Mouse (Mus musculus): ENCODE measurements around the gene Col15a1.
A peak's percentile ranks its signal among the peaks of the same experiment; 100 is the strongest.

Gene Col15a1

DNA sequence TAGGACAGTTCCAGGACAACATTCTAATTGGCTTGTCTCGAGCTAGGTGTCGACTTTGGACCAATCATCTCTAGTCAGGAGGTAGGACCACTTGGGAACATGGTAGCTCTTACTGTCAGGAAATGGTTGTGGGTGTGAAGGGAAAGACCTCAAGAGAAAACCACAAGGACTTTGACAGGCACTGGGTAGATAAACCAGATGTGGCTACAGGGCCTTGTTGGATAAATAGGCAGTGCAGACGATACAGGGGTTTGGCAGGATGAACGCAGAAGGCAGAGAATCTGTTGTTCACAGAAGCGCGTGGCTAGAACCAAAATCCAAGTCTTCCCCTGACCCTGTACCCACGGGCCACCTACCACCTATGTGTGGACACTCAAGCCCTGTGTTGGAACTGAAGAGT is 94.6 kb downstream of the Col15a1 start:
- DNase-seq (ENCODE audit: extremely low read depth, low read depth) = peak; percentile 79

DNA sequence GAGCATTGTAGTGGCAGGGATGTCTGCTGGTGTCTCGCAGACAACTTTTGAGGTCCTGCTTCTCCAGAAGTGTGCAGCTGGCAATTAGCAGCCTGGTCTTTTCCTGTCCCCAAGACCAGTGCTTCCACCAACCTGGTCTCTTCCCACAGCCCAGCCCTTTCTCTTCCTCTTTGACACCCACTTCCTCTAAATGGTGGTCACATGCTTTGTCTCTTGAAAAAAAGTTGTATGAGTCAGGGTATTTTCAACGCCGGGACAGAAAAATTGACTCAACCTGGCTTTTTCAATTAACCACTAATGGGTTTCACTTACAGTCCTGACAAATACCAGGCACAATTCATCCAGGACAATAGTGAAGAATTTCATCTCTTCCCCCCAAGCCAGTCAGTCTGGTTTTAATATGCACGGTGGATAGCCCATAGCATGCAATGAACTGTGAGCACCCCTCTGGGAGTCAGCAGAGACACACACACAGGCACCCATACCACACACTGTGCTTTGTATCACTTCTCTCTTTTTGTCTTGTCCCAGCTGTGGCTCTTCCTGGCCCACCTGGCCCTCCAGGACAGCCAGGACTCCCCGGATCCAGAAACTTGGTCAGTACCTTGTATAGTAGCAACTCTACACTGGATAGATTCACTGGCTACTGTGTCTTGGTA is 95.5 kb downstream of the Col15a1 start:
- peak; percentile 81 for DNase-seq (ENCODE audit: extremely low read depth, low read depth)

DNA sequence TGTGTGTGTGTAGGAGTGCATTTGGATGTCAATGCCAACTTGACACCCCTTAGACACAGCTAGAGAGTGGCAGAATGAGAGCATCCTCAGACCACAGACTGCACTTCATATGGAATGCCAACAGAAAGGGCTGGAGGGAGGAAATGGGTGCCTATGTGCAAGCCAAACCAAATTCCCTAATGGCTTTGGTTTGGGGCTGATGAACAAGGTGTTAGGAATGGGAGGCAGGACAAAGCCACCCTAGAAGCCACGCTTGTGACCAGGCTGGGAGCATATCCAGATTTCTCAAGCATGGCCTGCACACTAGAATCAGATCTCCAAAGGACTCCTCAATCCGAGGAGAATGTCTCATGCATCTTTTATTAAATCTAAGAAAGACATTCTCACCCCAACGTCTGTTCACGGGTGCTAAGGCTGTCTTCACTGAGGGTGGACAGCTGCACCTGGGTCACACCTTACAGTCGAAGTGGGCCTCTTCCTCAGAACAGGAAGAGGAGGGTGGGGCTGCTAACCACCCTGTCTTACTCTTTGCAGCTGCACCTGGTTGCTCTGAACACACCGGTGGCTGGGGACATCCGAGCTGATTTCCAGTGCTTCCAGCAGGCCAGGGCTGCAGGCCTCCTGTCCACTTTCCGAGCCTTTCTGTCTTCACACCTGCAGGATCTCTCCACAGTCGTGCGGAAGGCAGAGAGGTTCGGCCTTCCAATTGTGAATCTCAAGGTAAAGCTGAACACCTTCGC is 102.1 kb downstream of the Col15a1 start:
- DNase-seq (ENCODE audit: extremely low read depth, low read depth) = no peak

DNA sequence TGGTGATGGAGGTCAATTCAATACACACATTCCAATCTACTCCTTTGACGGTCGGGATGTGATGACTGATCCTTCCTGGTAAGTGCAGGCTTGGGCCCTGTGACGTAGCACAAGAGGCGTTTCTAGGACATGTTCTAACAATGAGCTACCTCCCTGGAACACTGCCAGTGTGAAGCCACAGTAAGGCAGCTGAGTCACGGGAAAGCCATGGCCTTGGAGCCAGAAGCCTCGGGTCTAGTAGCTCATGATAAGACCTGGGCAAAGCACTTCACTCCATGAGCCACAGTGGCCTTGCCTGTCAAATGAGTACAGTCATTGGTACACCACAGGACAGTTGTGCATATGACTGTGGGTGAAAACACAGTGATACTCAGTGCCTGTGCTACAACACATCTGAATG is 102.9 kb downstream of the Col15a1 start:
- peak; percentile 77 for DNase-seq (ENCODE audit: extremely low read depth, low read depth)

DNA sequence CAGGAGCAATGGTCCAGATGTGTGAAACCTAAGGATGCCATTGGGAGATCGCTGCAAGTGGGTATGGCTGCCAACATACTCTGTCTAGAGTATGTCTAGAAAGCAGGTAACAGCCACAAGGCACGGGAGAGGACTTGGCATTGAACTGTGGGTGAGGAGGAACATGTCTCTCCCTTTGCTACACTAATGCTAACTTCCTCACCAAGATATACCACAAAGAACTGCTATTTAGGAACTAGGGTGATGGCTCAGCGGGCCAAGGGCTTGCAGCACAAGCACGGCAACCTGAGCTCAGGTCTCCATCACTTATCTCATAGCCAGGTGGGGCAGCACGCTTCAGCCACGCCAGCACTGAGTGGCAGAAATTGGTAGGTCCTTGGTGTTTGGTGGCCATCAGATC is 103.5 kb downstream of the Col15a1 start:
- no peak for DNase-seq (ENCODE audit: extremely low read depth, low read depth)

DNA sequence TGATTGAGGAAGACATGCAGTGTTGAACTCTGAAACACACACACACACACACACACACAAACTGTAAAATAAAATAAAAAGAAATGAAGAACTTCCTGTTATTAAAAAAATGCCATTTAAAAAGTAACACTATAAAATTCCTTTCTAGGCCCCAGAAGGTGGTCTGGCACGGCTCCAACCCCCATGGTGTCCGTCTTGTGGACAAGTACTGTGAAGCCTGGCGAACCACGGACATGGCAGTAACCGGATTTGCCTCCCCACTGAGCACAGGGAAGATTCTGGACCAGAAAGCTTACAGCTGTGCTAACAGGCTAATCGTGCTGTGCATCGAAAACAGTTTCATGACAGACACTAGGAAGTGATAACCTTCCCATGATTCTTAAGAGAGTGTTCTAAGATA is 104.0 kb downstream of the Col15a1 start:
- no peak for DNase-seq (ENCODE audit: extremely low read depth, low read depth)

DNA sequence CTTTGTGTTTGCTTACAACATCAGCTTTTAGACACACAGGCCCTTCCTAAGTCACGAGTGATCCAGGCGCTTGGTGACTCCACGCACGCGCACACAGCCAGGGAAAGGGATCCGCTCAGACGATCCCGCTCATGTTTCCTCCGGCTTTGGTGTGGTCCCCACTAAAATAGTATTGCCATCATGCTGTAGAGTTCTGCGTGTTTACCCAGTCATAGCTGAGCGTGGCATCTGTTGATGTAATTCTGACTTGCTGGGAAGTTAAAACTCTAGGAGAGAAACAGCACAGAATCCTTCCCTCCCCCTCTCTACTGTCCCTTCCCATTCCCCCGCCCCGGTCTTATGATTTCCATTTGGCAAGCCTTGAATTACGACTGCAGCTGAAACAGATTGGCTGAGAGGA is 104.7 kb downstream of the Col15a1 start:
- no peak for DNase-seq (ENCODE audit: extremely low read depth, low read depth)

DNA sequence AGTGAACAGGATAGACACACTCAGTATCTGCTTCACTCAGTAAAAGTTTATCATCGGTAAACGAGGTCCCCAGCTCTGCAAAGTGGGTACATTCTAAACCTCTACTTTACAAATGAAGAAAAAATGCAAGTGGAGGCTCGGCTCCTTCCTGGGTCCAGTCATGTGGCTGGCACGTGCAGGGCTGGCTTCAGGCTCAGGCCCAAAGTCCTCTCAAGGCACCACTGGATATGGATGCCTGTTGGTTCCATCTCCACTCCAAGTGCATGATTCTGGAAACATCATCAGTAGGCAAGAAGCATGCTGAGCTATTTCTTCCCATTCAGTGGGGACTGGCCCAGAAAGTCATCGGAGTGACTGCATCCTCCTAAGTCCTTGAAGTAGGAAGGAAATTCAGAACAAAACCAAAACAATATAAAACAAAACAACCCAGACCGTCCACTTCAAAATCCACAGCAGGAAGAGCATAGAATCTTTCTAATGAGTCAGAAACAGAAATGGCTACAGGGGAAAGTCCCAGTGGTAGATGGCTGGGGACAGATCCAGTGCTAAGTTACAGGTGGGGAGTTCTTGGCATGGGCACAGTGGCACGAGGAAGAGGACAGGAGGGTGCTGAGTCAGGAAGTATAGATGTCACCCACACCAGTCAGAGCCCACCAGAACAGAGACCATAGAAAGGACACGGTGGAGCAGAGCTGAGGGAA is 105.9 kb downstream of the Col15a1 start:
- DNase-seq (ENCODE audit: extremely low read depth, low read depth) = no peak

DNA sequence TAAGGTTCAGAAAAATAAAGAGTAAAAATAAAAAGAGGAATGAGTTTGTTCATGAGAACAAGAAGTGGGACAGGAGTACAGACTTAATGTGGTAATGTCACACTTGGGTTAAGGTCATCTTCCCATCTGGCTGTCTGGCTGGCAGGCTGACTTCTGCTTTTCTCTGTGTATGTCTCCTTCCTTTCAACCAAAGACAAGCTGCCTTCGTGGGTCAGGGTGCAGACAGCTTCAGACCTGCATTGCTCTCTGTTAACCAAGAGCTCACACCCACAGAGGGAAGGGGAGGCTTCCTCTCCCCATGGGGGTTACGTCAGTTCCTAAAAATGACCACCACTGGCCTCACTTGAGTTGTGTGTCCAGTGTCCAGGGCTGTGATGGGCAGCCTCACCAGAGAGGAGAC is 107.5 kb downstream of the Col15a1 start:
- DNase-seq (ENCODE audit: extremely low read depth, low read depth) = peak; percentile 63

DNA sequence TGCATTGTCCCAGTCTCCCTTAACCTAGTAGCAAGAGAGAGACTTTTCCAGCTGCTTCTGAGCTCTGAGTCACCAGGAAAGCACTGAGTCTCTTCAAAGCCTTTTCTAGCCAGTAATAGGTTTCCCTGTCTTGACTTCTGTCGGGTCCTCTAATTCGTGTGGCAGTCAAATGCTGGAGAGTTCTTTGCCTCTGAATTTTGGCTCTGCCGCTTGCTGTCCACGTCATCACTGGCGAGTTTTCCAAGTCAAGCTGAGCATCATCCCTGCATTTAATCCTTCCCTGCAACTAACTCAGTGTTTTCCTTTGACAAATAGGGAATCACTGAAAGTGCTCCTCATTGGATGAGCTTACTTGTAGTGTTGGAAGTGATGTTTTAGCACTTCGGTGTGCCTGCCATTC is 108.5 kb downstream of the Col15a1 start:
- DNase-seq (ENCODE audit: extremely low read depth, low read depth) = no peak

DNA sequence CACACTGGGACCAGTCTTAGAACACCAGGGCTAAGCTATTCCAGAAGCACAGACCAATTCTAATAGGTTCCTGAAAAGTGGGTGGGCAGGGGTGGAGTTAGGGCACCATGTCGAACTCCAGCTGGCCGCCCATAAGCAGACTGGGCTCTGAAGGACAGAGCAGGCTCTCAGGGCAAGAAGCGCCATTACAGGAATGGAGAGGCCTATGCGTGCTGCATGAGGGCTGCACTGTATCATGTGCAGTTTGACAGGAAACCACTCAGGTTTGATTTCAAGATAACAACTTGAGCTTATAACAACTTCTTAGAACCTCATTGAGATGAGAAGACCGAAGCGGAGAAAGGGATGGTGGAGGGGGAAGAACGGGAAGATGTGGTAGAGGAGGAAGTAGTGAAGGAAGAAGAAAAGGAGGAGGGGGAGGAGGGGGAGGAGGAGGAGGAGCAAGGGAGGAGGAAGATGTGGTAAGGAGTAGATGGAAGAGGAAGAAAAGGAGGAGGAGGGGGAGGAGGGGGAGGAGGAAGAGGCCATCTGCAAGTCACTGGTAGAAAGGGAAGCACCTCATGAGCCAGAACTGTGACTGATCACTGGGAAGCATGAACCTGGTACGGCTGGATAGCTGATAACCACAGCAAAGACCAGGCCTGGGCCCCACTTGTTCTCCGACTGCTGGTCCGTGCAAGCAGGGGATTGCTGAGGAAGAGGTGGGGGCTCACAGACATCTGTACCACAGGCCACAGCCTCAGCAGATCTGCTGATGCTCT is 111.8 kb downstream of the Col15a1 start:
- DNase-seq (ENCODE audit: extremely low read depth, low read depth) = peak; percentile 72

DNA sequence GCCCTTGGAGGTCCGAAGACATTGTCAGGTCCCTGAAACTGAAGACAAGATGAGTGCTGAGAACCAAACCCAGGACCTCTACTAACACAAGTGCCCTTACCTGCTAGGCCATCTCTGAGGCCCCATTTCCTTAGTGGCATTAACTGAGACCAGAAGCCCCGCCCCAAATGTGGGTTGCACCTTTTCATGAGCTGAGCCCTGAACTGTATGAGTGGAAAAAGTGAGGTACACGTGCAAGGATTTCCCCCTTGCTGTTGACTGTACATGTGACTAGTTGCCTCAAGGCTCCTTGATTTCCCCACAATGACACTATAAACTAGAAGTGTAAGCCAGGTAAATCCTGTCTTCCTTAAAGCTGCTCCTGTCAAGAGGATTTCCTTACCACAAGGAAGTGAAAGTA is 114.4 kb downstream of the Col15a1 start:
- no peak for DNase-seq (ENCODE audit: extremely low read depth, low read depth)

DNA sequence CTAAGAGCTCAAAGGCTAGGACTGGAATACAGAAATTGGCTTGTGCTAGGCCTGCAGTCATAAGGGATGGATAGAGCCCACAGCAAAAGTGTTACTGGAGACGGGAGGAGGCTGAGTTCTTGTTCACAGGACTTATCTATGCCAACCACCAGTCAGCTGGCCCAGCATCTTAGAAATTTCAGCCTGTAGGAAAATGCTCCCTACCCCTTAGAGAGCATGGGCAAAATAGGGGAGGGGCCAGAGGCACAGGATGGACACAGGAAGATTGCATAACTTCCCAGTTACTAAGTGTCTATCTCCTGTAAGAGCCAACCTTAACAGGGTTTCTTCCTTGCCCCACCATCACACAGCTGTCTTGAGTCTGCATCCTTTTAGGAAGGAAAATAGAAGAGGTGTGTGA is 116.2 kb downstream of the Col15a1 start:
- no peak for DNase-seq (ENCODE audit: extremely low read depth, low read depth)

DNA sequence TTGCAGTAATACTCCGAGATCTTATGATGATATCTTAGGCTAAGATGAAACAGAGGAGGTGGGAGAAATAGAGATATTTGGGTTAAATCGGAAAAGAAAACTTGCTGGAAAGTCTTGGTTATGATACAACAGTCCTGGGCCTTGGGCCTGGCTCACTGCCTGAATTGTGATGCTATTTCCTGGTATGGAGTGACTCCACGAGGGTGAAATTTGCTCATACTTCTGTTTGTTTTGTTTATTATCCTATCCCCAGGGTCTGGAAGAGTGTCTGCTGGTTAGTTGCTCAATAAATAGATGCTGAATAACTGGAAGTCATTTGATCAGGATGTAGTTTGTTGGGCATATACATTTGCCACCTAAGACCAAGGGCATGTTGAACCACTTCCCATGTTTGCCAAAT is 119.8 kb downstream of the Col15a1 start:
- DNase-seq (ENCODE audit: extremely low read depth, low read depth) = no peak

DNA sequence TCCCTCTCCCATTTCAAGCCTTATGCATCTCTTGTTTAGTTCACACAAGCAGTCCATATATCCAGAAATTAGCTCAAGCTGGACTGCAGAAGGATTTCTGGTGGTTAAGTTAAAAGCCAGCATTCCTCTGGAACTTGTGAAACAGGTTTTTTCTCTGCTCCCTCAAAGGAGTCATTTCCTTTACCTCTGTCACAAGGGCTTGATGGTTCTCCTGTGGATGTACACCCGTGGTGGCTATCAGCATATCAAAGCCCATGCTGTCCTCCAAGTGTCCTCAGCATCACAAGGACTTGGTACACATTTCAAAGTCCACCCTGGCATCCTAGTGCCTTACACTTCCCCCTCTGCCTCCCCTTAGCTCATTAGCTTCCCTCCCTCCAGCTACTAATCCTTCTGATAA is 121.3 kb downstream of the Col15a1 start:
- no peak for DNase-seq (ENCODE audit: extremely low read depth, low read depth)

DNA sequence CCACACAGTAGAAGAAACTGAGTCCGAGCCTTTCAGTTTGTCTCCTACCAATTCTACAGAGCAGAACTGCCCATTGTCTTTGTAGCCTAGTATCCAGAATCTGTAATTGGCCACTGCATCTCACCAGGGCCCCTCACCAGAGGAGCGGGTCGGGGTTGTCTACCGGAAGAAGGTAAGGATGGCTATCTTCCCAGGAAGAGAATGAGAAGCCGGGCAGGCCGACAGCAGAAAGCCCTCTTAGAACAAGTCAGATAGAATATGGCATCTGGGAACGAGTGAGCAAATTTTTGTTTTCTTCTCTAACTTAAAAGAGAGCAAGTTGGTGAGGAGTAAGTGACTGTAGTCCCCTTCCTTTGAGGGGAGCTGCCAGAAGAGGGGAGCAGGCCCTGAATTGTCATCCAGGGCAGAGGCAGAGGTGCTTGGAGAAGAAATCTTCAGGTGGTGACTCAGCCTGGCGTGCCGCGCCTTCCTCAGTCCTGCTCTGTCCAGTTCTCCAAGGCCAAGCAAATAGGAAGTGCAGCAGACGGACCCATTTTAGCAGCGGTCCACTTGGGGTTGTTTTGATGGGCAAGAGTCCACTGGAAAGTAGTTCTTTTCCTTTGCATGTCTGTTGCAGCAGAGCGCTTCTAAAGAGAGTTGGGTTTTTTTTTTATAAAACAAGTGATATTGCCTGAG is 122.6 kb downstream of the Col15a1 start:
- DNase-seq (ENCODE audit: extremely low read depth, low read depth) = no peak

DNA sequence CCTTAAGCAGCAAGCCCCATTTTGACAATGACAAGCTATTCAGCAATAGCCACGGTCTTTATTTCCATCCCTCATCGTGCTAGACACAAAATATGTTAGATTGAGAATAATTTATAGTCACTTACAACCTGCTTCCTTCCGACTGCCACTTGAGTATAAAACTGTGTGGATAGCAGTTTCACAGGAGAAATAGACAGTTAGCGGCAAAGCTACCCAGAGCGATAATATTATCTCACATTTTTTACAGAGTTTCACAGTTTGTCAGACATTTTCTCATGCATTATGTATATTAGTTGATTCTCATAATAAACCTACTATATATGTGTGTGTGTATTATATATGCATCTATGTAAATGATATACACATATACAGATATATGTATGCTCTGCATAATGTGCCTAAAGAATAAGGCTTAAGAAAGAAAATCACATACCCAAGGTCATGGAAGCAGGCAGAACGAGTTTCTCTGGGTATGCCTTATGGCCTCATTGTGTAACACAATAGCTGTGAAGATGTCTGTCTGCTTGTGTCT is 124.9 kb downstream of the Col15a1 start:
- no peak for DNase-seq (ENCODE audit: extremely low read depth, low read depth)

DNA sequence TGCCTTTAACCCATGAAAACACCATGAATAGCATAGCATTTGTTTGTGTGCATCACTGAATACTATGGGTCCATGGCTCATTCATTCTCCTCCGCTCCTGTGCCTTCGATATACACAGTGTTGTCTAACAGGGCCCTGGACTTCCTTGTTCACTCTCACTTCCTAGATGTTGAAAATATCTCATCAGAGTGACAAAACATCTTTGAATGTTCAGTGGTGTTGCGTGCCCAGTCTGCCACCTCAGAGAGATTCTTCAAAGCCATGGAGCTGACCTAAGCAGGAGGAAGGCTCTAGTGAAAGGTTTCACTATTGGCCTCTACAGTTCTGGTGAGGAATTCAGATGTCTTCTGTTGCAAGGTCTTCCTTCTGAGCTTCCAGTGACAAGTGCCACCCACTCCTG is 125.6 kb downstream of the Col15a1 start:
- no peak for DNase-seq (ENCODE audit: extremely low read depth, low read depth)

DNA sequence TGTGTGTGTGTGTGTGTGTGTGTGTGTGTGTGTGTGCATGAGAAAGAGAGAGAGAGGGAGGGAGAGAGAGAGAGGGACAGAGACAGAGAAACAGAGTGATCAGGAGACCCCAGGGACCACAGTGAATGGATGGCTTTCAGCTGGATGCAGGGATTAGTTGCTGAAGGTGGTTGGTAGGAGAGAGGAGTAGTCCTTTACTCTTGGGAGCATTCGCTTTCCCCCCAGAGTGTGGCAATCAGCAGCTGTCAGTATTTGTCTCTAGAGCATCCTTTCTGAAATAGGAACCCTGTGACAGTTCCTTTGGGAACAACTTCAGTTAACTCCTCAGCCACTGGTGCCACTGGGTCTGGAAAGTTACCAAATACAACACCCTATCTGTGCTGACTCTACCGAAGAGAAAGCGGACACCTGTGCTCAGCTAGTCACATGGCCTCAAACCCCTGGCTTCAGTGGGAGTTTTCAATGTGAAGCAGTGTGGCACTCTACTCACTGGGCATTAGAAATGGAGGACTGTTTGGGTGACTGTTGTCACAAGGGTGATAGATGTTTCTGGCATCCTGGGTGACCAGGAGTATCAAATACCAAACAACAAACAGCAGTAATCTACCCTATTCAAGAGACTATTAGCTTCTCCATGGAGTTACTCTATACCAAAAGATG is 129.1 kb downstream of the Col15a1 start:
- no peak for DNase-seq (ENCODE audit: extremely low read depth, low read depth)

DNA sequence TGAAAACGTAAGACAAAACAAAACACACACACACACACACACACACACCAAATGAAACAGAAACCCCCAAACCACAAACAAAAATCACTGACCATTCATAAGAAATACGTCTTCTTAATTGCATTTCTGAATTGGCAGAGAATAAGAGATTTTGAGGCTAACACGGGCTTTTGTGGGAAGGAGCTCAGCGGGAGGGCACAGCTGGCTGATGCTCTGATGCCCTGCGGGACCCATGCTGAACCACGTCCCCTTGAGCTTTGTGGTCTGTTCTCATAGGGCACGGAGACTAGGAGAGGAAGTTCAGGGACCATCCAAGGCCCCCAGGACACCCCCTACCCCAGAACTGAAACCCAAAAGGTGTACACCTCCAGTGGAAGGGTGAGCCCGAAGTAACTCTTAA is 134.7 kb downstream of the Col15a1 start:
- DNase-seq (ENCODE audit: extremely low read depth, low read depth) = no peak

DNA sequence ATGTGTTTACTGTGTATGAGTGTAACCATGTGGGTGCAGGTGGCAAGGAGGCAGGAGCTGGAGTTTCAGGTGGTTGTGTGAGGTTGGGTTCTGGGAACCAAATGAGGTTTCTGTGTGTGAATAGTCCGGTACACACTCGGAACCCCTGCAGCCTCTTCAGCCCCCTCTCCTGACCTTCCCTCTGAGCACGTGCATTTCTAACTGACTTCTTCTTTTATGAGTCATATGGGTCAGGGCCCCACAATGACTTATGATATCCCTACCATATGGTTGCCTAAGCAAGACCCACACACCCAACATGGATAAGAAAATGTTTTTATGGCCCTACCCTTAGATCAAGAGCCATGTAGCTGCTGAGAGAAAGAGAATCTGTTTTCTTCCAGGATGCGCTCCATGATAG is 139.1 kb downstream of the Col15a1 start:
- no peak for DNase-seq (ENCODE audit: extremely low read depth, low read depth)
